Mouse (Mus musculus) lung, adult 2 months (tissue): ENCODE measurements around the gene Grb2. TPM values are rescaled to one million over a fixed set of nuclear protein-coding genes. Genes with fewer than 3 reads are reported as not detected.

Experiments used
- DNase-seq: peaks from one replicate; pipeline ENCODE4 v3.0.0; 2022
- H3K4me1 ChIP-seq: fragments of 200-500 bp; 2 replicates; pipeline ENCODE4 v1.6.1; 2011; ENCODE audit warnings: low read length; ENCODE audit not compliant: control insufficient read depth, insufficient read depth
- H3K4me3 ChIP-seq: fragments of 200-500 bp; replicated peaks from 2 replicates; pipeline ENCODE3; 2011; ENCODE audit warnings: low read depth, mild to moderate bottlenecking, control low read depth, low read length; ENCODE audit errors: extremely low read depth
- CTCF ChIP-seq: fragments of 200-500 bp; IDR thresholded peaks from 2 replicates; pipeline ENCODE4 v1.5.1; 2011; ENCODE audit warnings: mild to moderate bottlenecking, low read length, control low read depth; ENCODE audit not compliant: insufficient read depth
- POLR2A ChIP-seq: fragments of 200-500 bp; IDR thresholded peaks from 2 replicates; pipeline ENCODE4 v1.6.1; 2011; ENCODE audit warnings: low read depth, mild to moderate bottlenecking, control low read depth, low read length, borderline replicate concordance; ENCODE audit errors: extremely low read depth
- WGBS: fragments of 180-500 bp; shearing (Covaris S2); methylation state at CpG from one replicate; pipeline ENCODE4 v1.1.7; 2018; 5-methylcytosine and 5-hydroxymethylcytosine counted together
- polyA plus RNA-seq: library from polyadenylated mRNA; depleted of rRNA; stranded (reverse); fragments of >200 nt; gene quantifications from 2 replicates; pipeline ENCODE4 v1.2.3, GENCODE M21; 2012

Grb2 gene
- polyA plus RNA-seq, 1 experiment, result 46.6 TPM

DNA sequence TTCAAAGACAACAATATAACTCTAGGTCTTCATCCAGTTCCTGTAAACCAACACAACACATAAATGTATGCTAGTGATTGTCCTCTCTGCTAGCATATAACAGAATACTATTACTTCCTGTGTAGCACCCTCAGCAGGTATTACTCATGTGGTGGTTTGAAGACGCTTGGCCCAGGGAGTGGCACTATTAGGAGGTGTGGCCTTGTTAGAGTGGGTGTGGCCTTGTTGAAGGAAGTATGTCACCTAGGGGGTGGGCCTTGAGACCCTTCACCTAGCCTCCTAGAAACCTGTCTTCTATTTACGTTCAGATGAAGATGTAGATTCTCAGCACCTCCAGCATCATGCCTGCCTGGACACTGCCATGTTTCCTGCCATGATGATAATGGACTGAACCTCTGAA is 4.9 kb downstream of the Grb2 start:
- H3K4me3 ChIP-seq, result no peak overlapping the region
- 74% methylated on average over 2 of the region's 2 CpGs for WGBS
- DNase-seq, result no peak
- no peak for TF ChIP-seq POLR2A
- no peak for TF ChIP-seq CTCF
- peaks cover 16% of the 10 kb centered on the region for H3K4me1 ChIP-seq

DNA sequence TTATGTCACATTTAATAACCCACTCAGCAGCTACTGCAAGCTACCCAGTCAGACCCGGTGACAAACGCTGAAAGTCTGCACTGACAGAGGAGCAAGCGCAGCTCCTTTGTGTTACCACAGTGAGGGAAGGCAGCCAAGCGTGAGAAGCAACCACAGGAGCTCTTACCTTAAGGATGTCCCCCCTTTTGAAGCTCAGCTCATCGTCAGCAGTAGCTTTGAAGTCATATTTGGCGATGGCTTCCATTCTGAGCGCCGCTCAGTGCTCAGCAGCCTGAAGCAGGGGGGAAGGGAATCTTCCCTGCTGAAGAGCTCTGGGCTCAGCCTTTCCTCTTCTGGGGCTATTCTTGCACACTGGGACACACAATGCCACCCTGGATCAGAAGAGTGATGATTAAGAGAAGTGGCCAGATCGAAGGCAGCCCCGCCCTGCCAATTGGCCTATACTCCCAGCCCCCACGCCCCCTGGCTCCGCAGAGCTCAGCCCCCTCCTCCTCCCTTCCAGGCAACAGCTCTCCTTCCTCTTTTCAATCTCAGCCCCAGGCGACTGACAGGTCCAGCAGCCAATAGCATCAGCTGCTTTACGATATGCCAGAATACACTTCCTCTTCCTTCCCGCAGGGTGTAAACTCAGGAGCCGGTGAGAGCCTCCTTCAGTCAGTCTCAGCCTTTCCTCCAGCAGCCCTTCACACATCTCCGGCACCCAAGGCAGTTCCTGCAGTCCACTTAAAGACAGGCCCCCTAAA is 9.2 kb downstream of the Grb2 start:
- TF ChIP-seq POLR2A (peak; percentile 24; the same call in 1 of the 2 replicates), CTCF (no peak)
- Histone ChIP-seq H3K4me1 (peaks cover 22% of the 10 kb centered on the region), H3K4me3 (peak overlapping the region; percentile 62)
- peak; percentile 84 for DNase-seq
- WGBS, result 9% methylated on average over 17 of the region's 17 CpGs

DNA sequence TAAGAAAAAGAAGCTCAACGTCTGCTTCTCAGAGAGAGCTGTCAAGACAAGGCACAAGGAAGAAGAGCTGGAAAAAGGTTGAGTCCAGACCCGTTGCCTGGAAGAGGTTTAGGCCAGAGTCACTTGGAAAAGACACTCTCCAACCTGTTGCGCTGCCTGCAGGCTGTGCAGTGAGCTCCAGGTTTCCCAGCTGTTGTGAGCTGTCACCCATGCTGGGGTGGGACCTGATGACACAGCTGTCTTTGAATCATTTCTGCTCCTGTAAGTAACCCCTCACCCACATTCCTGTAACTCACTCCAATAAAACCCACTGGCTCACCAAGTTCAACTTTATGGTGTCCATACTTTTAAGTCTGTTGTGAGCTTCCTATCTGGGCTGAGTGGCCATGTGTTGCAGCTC is 10.7 kb downstream of the Grb2 start:
- DNase-seq, result no peak
- no peak for TF ChIP-seq CTCF
- TF ChIP-seq POLR2A, result no peak
- Histone ChIP-seq H3K4me1 (peaks cover 30% of the 10 kb centered on the region), H3K4me3 (no peak overlapping the region)
- WGBS, result 76% methylated on average over 3 of the region's 3 CpGs

DNA sequence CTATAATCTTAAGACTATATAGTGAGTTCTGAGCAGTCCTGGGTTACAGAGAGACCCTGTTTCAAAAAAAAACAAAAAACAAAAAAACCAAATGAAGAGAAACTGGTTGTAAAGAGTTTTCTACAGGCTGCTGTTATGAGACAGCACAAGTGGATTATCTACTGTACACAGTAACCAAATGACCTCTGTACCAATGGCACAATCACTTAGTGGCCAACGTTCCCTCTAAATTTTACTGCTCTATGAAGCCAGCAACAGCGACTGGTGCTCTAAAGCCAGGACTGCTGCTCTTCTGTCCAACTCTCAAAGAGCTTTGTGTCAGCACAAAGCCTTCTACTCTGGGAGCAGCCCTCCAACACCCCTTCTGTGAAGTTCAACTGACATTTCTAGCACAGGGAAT is 11.3 kb downstream of the Grb2 start:
- 61% methylated on average over 2 of the region's 2 CpGs for WGBS
- H3K4me1 ChIP-seq, result peaks cover 34% of the 10 kb centered on the region
- no peak for TF ChIP-seq POLR2A
- no peak for TF ChIP-seq CTCF
- no peak overlapping the region for H3K4me3 ChIP-seq
- DNase-seq, result no peak

DNA sequence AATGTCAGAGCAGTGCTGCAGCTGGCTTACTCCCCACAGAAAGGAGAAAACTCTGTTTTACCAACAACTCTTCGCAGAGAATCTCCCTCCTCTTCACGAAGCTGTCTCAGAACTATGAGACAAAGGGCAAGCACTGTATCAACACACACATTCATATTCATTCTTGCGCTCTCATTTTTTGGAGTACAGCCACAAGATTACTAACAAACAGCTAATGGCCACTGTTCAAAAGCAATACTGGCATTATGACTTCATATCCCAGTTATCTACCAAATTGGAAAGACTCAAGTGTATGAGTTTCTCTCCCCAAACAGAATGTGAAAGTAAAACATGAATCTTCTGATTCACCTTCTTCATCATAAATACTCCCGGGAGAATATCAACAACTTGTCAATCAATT is 11.9 kb downstream of the Grb2 start:
- Histone ChIP-seq H3K4me1 (peaks cover 38% of the 10 kb centered on the region), H3K4me3 (no peak overlapping the region)
- no peak for DNase-seq
- 22% methylated on average over 4 of the region's 4 CpGs for WGBS
- TF ChIP-seq CTCF (no peak), POLR2A (no peak)

DNA sequence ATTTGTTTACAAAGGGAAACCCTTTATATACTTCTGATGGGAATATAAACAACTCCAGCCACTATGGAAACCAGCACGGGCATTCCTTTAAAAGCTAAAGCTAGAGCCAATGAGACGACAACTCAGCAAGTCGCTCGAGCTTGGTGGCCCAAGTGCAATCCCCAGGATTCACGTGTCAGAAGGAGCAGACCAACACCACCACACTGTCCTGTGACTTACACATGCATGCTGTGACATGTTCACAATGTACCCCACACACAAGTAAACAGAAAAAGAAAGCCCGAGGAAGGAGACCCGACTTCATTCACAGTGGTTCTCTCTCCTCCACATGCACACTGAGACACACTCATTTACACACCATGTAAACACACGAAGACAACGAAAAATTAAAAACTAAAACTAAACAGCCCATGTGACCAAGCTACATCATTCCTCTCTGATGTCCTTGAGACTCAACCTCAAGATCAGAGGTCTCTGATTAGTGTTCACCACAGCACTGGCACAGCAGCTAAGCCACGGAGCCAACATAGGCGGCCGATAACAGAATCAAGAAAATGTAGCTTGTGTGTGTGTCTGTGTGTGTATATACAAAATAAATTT is 14.3 kb downstream of the Grb2 start:
- TF ChIP-seq POLR2A (no peak), CTCF (no peak)

DNA sequence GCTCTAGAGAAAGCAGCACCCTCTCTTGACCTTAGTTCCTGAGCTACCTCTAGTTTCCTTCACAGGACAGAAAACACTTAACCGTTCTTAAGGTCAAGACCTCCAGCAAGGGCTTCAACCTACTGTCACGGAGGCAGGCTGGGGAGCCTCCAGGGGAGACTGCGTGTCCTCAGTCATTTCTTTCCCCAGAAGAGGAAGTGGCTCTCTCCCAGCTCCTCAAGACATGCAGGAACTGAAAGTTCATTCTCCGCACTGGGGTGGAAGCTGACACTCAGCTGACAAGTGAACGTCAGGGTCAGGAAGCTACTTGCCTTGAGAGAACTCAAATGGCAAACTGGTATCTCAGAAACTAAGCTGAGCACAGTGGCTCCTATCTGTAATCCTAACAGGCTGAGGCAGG is 15.6 kb downstream of the Grb2 start:
- DNase-seq, result no peak
- no peak overlapping the region for H3K4me3 ChIP-seq
- WGBS, result 3% methylated on average over 5 of the region's 5 CpGs
- H3K4me1 ChIP-seq, result peaks cover 38% of the 10 kb centered on the region
- TF ChIP-seq POLR2A, result no peak

More for the DNA sequence above, 14.3 kb downstream of the Grb2 start:
- WGBS, result 58% methylated on average over 12 of the region's 12 CpGs
- Histone ChIP-seq H3K4me3 (no peak overlapping the region), H3K4me1 (peaks cover 41% of the 10 kb centered on the region)
- DNase-seq, result no peak

DNA sequence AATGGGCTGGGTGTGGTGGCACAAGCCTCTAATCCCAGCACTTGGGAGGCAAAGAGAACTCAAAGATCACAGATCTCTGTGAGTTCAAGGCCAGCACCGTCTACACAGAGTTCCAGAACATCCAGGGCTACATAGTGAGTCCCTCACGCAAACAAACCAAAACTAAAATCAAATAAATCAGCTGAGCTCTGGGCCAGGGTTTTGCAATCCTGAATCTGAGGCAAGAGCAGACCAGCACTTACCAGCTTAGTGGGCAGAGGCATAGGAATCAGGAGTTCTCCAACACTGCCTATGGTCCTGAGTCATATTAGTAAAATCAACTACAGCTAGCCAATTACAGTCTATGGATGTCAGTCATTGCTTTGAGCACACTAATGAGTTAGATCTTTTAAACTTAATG is 16.4 kb downstream of the Grb2 start:
- Histone ChIP-seq H3K4me1 (peaks cover 34% of the 10 kb centered on the region), H3K4me3 (no peak overlapping the region)
- no peak for TF ChIP-seq CTCF
- TF ChIP-seq POLR2A, result no peak
- 63% methylated on average over 2 of the region's 2 CpGs for WGBS
- DNase-seq, result no peak

DNA sequence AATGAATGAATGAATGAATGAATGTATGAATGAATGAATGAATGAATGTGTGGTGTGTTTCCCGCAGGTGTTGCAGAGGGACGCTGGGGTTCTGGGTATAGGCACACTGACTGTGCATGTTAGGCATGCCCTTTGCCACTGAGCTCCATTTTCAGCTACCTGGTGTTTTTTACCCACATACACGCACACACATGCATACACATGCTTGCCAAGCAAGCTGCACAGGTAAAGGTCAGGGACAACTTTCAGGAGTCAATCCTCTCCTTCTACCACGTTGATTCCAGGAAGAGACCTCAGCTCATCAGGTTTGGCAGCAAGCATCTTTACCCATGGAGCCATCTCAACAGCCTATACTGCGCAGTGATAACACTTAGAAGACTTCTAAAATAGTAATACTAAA is 16.9 kb downstream of the Grb2 start:
- Histone ChIP-seq H3K4me3 (no peak overlapping the region), H3K4me1 (peaks cover 34% of the 10 kb centered on the region)
- DNase-seq, result no peak
- TF ChIP-seq CTCF (no peak), POLR2A (no peak)
- 89% methylated on average over 5 of the region's 5 CpGs for WGBS

DNA sequence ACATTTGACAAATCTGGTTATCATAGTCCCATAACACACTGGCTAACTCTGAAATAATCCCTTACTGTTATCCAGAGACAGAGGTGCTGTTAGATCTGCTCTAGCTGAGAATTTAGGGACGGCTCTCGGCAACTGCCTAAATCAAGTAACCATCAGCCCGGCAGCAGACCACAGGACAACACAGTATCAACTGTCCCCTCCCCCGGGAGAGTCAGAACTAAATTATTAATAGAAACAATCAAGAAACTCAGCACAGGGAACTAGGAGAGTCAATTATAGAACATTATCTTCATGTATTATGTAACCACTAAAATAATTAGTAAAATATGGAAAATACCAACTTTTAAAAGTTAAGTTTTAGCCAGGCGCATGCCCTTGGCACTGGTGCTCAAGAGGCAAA is 17.4 kb downstream of the Grb2 start:
- no peak for DNase-seq
- TF ChIP-seq CTCF (no peak), POLR2A (no peak)
- 55% methylated on average over 5 of the region's 5 CpGs for WGBS

DNA sequence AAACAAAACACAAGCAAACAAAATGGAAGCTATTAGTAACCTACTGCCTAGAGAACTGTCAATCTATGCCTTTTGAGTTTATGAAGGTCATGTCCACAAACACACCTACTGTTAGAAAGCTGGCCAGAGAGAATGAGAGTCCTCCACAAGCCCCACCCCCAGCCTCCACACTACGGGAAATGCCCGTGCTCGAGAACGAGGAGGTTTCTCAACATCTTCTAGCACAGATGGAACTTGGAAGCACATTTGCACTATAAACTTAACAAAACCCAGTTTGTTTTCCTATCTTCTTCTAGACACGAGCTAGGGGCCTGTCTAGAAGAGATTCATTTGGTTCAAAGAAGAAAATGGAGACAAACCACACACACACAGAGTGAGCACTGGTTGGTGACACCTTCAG is 18.0 kb downstream of the Grb2 start:
- TF ChIP-seq POLR2A, result no peak
- TF ChIP-seq CTCF, result no peak
- DNase-seq, result no peak
- Histone ChIP-seq H3K4me1 (peaks cover 32% of the 10 kb centered on the region), H3K4me3 (no peak overlapping the region)
- WGBS, result 34% methylated on average over 5 of the region's 5 CpGs

More for the DNA sequence above, 17.4 kb downstream of the Grb2 start:
- H3K4me3 ChIP-seq, result no peak overlapping the region
- H3K4me1 ChIP-seq, result peaks cover 33% of the 10 kb centered on the region
